Comparison of ENCODE assay signal across 7 mouse cellular contexts in the genomic region with DNA sequence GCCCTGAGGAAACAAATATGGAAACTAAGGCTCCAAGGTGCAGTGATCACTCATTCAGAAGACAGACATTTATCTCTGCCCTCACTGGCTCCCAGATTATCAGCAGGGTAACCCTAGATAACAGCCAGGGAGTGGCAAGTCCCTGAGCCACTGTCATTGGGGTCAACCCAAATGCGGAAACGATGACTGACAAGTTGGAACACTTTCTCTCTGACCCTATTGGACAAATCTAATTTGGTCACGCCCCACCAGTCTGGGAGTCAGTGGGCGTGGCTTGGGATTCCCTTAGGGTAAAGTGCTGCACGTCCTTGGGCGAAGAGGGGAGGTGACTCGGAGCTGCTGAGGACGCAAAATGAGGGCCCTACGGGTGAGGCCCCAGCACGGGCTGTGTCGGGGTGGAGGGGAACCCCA. TPM values are rescaled to one million over a fixed set of nuclear protein-coding genes. Genes with fewer than 3 reads are reported as not detected.
DNase-seq lines count a peak whose midpoint lies in the region; ATAC-seq and TF ChIP-seq lines count a peak whose summit lies in the region.

Gene Cox7a1 (plus strand): TSS at position 266 of the 411 bp plus-strand sequence.

- no peak for TF ChIP-seq CTCF in hindbrain, postnatal 0 days (IDR thresholded peaks at IDR 0.05; ENCODE audit: low read depth)

- intact Hi-C loops in left cerebral cortex, postnatal 36 days (cut with DNase I): no loop called here

- H3K27ac ChIP-seq in hindbrain, postnatal 0 days: no peak within 1 kb of the TSS

- peaks cover 34% of the 10 kb centered on the region for H3K36me3 ChIP-seq in hindbrain, postnatal 0 days (ENCODE audit: insufficient read depth, low read length)

- no peaks in the 10 kb centered on the region for H3K27me3 ChIP-seq in hindbrain, postnatal 0 days (ENCODE audit: insufficient read depth, low read length)

- H3K9me3 ChIP-seq in hindbrain, postnatal 0 days (ENCODE audit: low read length): no peaks in the 10 kb centered on the region

- peak; percentile 89 for DNase-seq in WW6 (ENCODE audit: low read depth, low spot score)
- peak; percentile 79 for DNase-seq in cerebellum, adult 9-10 months
- DNase-seq in gastrocnemius, postnatal 10 days: peak; percentile 83
- DNase-seq in hindbrain, postnatal 0 days (ENCODE audit: low spot score): peak; percentile 74
- peak; percentile 33 to 57 for DNase-seq in left cerebral cortex, postnatal 36 days (ENCODE audit: low spot score in 2 of 2)
- DNase-seq in mesoderm, embryonic 11.5 days (ENCODE audit: low read depth, low spot score): peak; percentile 79
- peak; percentile 42 for DNase-seq in right cerebral cortex, postnatal 4 days

- H3K4me1 ChIP-seq in hindbrain, postnatal 0 days (ENCODE audit: insufficient read depth, low read length): peaks cover 3% of the 10 kb centered on the region; the same call in 1 of the 2 replicates

- ATAC-seq in hindbrain, postnatal 0 days: peak; percentile 56

- no peak within 1 kb of the TSS for H3K9ac ChIP-seq in hindbrain, postnatal 0 days (replicated peaks; ENCODE audit: low read length)

- peak within 1 kb of the TSS; percentile 50 for H3K4me2 ChIP-seq in hindbrain, postnatal 0 days (ENCODE audit: low read depth, low read length)

- peak within 1 kb of the TSS; percentile 15 for H3K4me3 ChIP-seq in hindbrain, postnatal 0 days (ENCODE audit: low read length)

- 3% methylated on average over 11 of the region's 11 CpGs for WGBS in hindbrain, postnatal 0 days

RNA-seq across cellular contexts. Expression of gene Cox7a1, which starts in this region (rescaled TPM):
- total RNA-seq in gastrocnemius, postnatal 10 days (2021): 100 to 1,000 TPM; 630 to 723 TPM
- total RNA-seq in hindbrain, postnatal 0 days (2014; rRNA removed): not detected in 2 replicates
- polyA plus RNA-seq in hindbrain, postnatal 0 days (2015; fragmentation: Nextera tagmentation; extraction: Ambion mirVana): 8.1 and 9.7 TPM in 2 replicates
- total RNA-seq in left cerebral cortex, postnatal 36 days (2021): 1 to 10 TPM; 5.8 to 6.0 TPM

Comparison
In these comparisons a context has a peak if more than half of its experiments do, and no peak if none do; other contexts are left out.
1. RNA of gene Cox7a1 (total RNA-seq): 630 to 723 TPM in gastrocnemius, postnatal 10 days; 5.8 to 6.0 TPM in left cerebral cortex, postnatal 36 days and not detected in hindbrain, postnatal 0 days; every median in the first group is over 10 times any median in the second.
2. Peak in every context shown above with its lines, with median percentiles within 50 percentile points of each other: DNase-seq.